ENCODE assay signal across 17 mouse cellular contexts in the genomic region with DNA sequence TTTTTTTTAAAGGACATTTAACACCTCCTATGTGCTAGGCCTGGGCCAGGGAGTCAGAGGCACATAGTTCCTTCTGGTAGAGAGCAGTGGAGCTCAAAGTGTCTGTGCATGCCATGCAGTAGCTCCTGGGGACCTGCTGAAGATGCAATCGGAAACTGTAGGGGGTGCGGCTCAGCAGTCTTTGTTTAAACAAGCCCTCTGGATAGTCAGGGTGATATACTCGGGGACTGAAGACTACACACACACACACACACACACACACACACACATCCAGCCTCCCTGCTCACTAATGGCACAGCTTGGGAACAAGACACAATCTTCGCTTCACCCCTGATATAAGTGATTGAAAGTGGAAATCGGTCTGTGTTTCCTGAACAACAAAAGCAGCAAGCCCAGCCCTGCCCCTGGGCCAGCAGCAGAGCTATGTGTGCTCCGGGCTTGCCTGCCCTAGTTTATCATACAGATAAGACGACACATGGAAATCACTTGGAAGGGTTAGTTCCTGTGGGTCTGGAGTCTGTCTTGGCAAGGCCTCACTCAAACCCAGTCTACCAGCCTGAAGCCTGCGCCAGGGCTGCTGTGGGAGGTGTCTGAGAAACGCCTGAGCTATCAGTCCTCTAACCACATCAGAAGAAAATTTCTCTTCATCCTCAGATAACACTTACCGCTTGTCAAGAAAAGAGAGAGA. TPM values are rescaled to one million over a fixed set of nuclear protein-coding genes. Genes with fewer than 3 reads are reported as not detected.
DNase-seq lines count a peak whose midpoint lies in the region; ATAC-seq lines count a peak whose summit lies in the region.
"Had no signal": no experiment of that assay in that cellular context is flagged by ENCODE, and none has a peak within 500 bp of the region (broad histone marks: within the 10 kb centered on the region; RNA-seq: fewer than 3 reads in every experiment).

No protein-coding gene starts in this region.

- no peak overlapping the region for H3K4me2 ChIP-seq in midbrain, embryonic 11.5 days
- H3K4me2 ChIP-seq in heart, embryonic 15.5 days: peak overlapping the region; percentile 29; the same call in 1 of the 2 replicates
- H3K4me2 ChIP-seq: embryonic facial prominence, embryonic 12.5 days; hindbrain, embryonic 14.5 days; limb, embryonic 12.5 days had no signal

- no peak overlapping the region for H3K4me3 ChIP-seq in midbrain, embryonic 10.5 days
- no peak overlapping the region for H3K4me3 ChIP-seq in midbrain, embryonic 11.5 days (ENCODE audit: low read depth, low read length)
- no peak overlapping the region for H3K4me3 ChIP-seq in heart, embryonic 15.5 days
- H3K4me3 ChIP-seq: embryonic facial prominence, embryonic 12.5 days; limb, embryonic 12.5 days had no signal

- no peak for ATAC-seq in midbrain, embryonic 11.5 days (ENCODE audit: low FRiP score)
- peak; percentile 85 for ATAC-seq in heart, embryonic 15.5 days (replicated peaks; ENCODE audit: insufficient number of reproducible peaks, insufficient read depth, low FRiP score, low read depth)

- H3K9me3 ChIP-seq in midbrain, embryonic 10.5 days (replicated peaks): no peaks in the 10 kb centered on the region
- H3K9me3 ChIP-seq in midbrain, embryonic 11.5 days (ENCODE audit: control insufficient read depth, low read length): no peaks in the 10 kb centered on the region
- no peaks in the 10 kb centered on the region for H3K9me3 ChIP-seq in heart, embryonic 15.5 days (replicated peaks)
- H3K9me3 ChIP-seq: embryonic facial prominence, embryonic 12.5 days; limb, embryonic 12.5 days had no signal

- H3K9ac ChIP-seq in midbrain, embryonic 11.5 days (ENCODE audit: low read length): no peak overlapping the region; the same call in 1 of the 2 replicates
- no peak overlapping the region for H3K9ac ChIP-seq in heart, embryonic 15.5 days
- H3K9ac ChIP-seq: embryonic facial prominence, embryonic 12.5 days; hindbrain, embryonic 14.5 days; limb, embryonic 12.5 days had no signal

- WGBS in midbrain, embryonic 10.5 days: 57% methylated on average over 10 of the region's 10 CpGs
- 50% methylated on average over 10 of the region's 10 CpGs for WGBS in midbrain, embryonic 11.5 days
- 10% methylated on average over 10 of the region's 10 CpGs for WGBS in heart, embryonic 15.5 days

- peak overlapping the region; percentile 55; the same call in 1 of the 2 replicates for H3K27ac ChIP-seq in midbrain, embryonic 10.5 days (replicated peaks)
- H3K27ac ChIP-seq in midbrain, embryonic 11.5 days (ENCODE audit: low read depth, low read length): no peak overlapping the region
- H3K27ac ChIP-seq in heart, embryonic 15.5 days: no peak overlapping the region
- H3K27ac ChIP-seq: embryonic facial prominence, embryonic 12.5 days; hindbrain, embryonic 14.5 days; limb, embryonic 12.5 days had no signal

- H3K4me1 ChIP-seq in midbrain, embryonic 10.5 days: peaks cover 16% of the 10 kb centered on the region; the same call in 1 of the 2 replicates
- no peaks in the 10 kb centered on the region for H3K4me1 ChIP-seq in midbrain, embryonic 11.5 days (ENCODE audit: control insufficient read depth, insufficient read depth, low read length)
- peaks cover 8% of the 10 kb centered on the region for H3K4me1 ChIP-seq in heart, embryonic 15.5 days (replicated peaks)
- H3K4me1 ChIP-seq: limb, embryonic 12.5 days had no signal

- H3K36me3 ChIP-seq in midbrain, embryonic 10.5 days: no peaks in the 10 kb centered on the region
- H3K36me3 ChIP-seq in midbrain, embryonic 11.5 days (ENCODE audit: control insufficient read depth, insufficient read depth, low read length): no peaks in the 10 kb centered on the region
- no peaks in the 10 kb centered on the region for H3K36me3 ChIP-seq in heart, embryonic 15.5 days
- H3K36me3 ChIP-seq: embryonic facial prominence, embryonic 12.5 days; G1E; limb, embryonic 12.5 days had no signal

- no peaks in the 10 kb centered on the region for H3K27me3 ChIP-seq in midbrain, embryonic 10.5 days (ENCODE audit: low read depth, poor library complexity, severe bottlenecking)
- H3K27me3 ChIP-seq in midbrain, embryonic 11.5 days (ENCODE audit: control insufficient read depth, insufficient read depth, low read length): no peaks in the 10 kb centered on the region
- H3K27me3 ChIP-seq in heart, embryonic 15.5 days: peaks cover 58% of the 10 kb centered on the region
- H3K27me3 ChIP-seq: embryonic facial prominence, embryonic 12.5 days; limb, embryonic 12.5 days had no signal

- DNase-seq in heart, adult 11 months: peak; percentile 91
- DNase-seq in heart, adult 8-10 months (ENCODE audit: low spot score): no peak
- DNase-seq in midbrain, embryonic 10.5 days (ENCODE audit: low spot score): no peak
- DNase-seq in midbrain, embryonic 11.5 days (ENCODE audit: low spot score, missing footprints): no peak
- DNase-seq in lung, postnatal 4 days: peak; percentile 22 to 49
- no peak for DNase-seq in layer of hippocampus, postnatal 36 days
- DNase-seq in urinary bladder, postnatal 10 days (ENCODE audit: low spot score): no peak
- DNase-seq: cerebellum, adult 2 months; kidney, adult 2 months; thymus, postnatal 4 days had no signal

RNA-seq across cellular contexts. Expression of gene Uchl1, which starts 27.6 kb away (rescaled TPM):
- total RNA-seq in heart, adult 8-10 months (2022): 1 to 10 TPM; 5.5 to 9.9 (median 8.5) TPM
- 265 and 368 TPM in 2 replicates for polyA plus RNA-seq in midbrain, embryonic 10.5 days (2016; fragmentation: Nextera tagmentation; extraction: Ambion mirVana)
- polyA plus RNA-seq in midbrain, embryonic 11.5 days (2014; fragmentation: Nextera tagmentation; extraction: Ambion mirVana): 473 and 474 TPM in 2 replicates
- 91.4 and 116 TPM in 2 replicates for polyA plus RNA-seq in heart, embryonic 15.5 days (2015; fragmentation: Nextera tagmentation; extraction: Ambion mirVana)
- total RNA-seq in layer of hippocampus, postnatal 36 days (2021): 100 to 1,000 TPM; 825 to 952 TPM
- polyA plus RNA-seq: G1E had no signal

RNA-seq across cellular contexts. Expression of gene Limch1, which starts 42.2 kb away (rescaled TPM):
- total RNA-seq in heart, adult 8-10 months (2022): 100 to 1,000 TPM; 278 to 326 (median 303) TPM
- polyA plus RNA-seq in midbrain, embryonic 10.5 days (2016; fragmentation: Nextera tagmentation; extraction: Ambion mirVana): 33.2 and 37.2 TPM in 2 replicates
- 50.0 and 50.5 TPM in 2 replicates for polyA plus RNA-seq in midbrain, embryonic 11.5 days (2014; fragmentation: Nextera tagmentation; extraction: Ambion mirVana)
- polyA plus RNA-seq in heart, embryonic 15.5 days (2015; fragmentation: Nextera tagmentation; extraction: Ambion mirVana): 26.4 and 30.2 TPM in 2 replicates
- total RNA-seq in layer of hippocampus, postnatal 36 days (2021): 100 to 1,000 TPM; 119 to 142 TPM
- total RNA-seq: megakaryocyte progenitor cell, adult 5-6 weeks had no signal
- polyA plus RNA-seq: C2C12, G1E had no signal

Comparison
In these comparisons a context has a peak if more than half of its experiments do, and no peak if none do; other contexts are left out.
1. DNase-seq: peak in heart, adult 11 months (single experiment) and lung, postnatal 4 days (2 of 2); none in heart, adult 8-10 months (single experiment), midbrain, embryonic 10.5 days (single experiment), midbrain, embryonic 11.5 days (single experiment), layer of hippocampus, postnatal 36 days (0 of 2) and urinary bladder, postnatal 10 days (single experiment).